Mouse (Mus musculus): Measurements from ENCODE around the gene Eif4ebp2. TPM values are rescaled to one million over a fixed set of nuclear protein-coding genes. Genes with fewer than 3 reads are reported as not detected.
A peak's percentile ranks its signal among the peaks of the same experiment; 100 is the strongest.
"Not testable (repeated sequence)": the region's sequence is repeated elsewhere in the genome, so short reads cannot be mapped to it uniquely, and the experiment has no call there.

Gene Eif4ebp2
- polyA plus RNA-seq, 1 experiment = 277 TPM

GRCm38 (mm10) chr10:61468900-61469299 lies 16.4 kb upstream of the Eif4ebp2 start:
- H3K27me3 ChIP-seq (ENCODE audit: control insufficient read depth, insufficient read depth, low read length) = no peaks in the 10 kb centered on the region
- no peak overlapping the region for H3K27ac ChIP-seq (ENCODE audit: control insufficient read depth, insufficient read depth, low read length)
- DNase-seq = no peak
- H3K4me3 ChIP-seq (ENCODE audit: control insufficient read depth, insufficient read depth, low read length) = no peak overlapping the region
- no peaks in the 10 kb centered on the region for H3K4me1 ChIP-seq (replicated peaks; ENCODE audit: control insufficient read depth, insufficient read depth, low read length)
- TF ChIP-seq CTCF (IDR thresholded peaks at IDR 0.05; ENCODE audit: borderline replicate concordance, control insufficient read depth, extremely low read depth, insufficient read depth, low read length, poor library complexity) (no peak), POLR2A (IDR thresholded peaks at IDR 0.05; ENCODE audit: control insufficient read depth, extremely low read depth, insufficient read depth, low read length, poor library complexity) (no peak)
- WGBS = 62% methylated on average over 7 of the region's 7 CpGs
- H3K36me3 ChIP-seq (ENCODE audit: control insufficient read depth, insufficient read depth, low read length) = no peaks in the 10 kb centered on the region

DNA sequence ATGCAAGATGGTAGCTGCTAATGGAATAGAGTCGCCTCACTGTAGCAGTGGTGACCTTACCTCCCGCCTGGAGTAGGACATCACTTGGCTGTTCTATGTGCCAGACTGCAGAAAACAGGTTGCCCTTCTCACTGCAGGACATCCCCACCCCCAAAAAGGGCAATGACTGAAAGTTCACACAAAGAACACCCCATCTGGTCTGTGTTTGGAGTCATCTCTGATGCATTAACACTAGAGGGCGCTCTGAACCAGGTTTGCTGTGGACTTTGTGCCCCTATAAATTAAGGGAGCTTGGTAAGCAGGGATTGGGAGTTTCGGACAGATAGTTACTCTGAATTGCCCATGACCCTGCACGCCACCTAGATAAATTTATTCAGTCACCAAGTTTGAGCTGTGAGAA lies 14.4 kb upstream of the Eif4ebp2 start:
- DNase-seq = no peak

DNA sequence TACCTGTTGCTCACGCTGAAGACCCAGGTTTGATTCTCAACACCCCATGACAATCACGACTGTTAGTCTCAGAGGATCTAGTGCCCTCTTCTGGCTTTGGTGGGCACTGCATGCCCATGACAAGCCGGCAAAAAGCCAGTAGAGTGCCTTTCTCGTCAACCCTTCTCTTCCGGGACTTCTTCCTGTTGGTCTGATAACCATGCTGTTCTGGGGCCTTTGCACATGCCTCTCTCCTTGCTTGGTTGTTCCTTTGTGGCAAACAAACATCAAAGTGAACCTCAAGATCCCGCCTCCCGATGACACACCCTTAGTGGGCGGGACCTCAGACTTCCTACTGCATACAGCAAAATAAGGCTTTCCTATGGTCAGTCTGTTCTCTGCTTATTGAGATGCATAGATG lies 13.8 kb upstream of the Eif4ebp2 start:
- no peaks in the 10 kb centered on the region for H3K36me3 ChIP-seq (ENCODE audit: control insufficient read depth, insufficient read depth, low read length)
- H3K4me1 ChIP-seq (replicated peaks; ENCODE audit: control insufficient read depth, insufficient read depth, low read length) = no peaks in the 10 kb centered on the region
- H3K27me3 ChIP-seq (ENCODE audit: control insufficient read depth, insufficient read depth, low read length) = no peaks in the 10 kb centered on the region
- H3K27ac ChIP-seq (ENCODE audit: control insufficient read depth, insufficient read depth, low read length) = no peak overlapping the region
- no peak for TF ChIP-seq CTCF (IDR thresholded peaks at IDR 0.05; ENCODE audit: borderline replicate concordance, control insufficient read depth, extremely low read depth, insufficient read depth, low read length, poor library complexity)
- no peak for TF ChIP-seq POLR2A (IDR thresholded peaks at IDR 0.05; ENCODE audit: control insufficient read depth, extremely low read depth, insufficient read depth, low read length, poor library complexity)
- WGBS = 69% methylated on average over 8 of the region's 8 CpGs
- no peak overlapping the region for H3K4me3 ChIP-seq (ENCODE audit: control insufficient read depth, insufficient read depth, low read length)
- DNase-seq = peak; percentile 44

More for the DNA sequence above, 14.4 kb upstream of the Eif4ebp2 start:
- H3K27ac ChIP-seq (ENCODE audit: control insufficient read depth, insufficient read depth, low read length) = no peak overlapping the region
- H3K4me3 ChIP-seq (ENCODE audit: control insufficient read depth, insufficient read depth, low read length) = no peak overlapping the region
- 27% methylated on average over 5 of the region's 5 CpGs for WGBS
- H3K27me3 ChIP-seq (ENCODE audit: control insufficient read depth, insufficient read depth, low read length) = no peaks in the 10 kb centered on the region
- no peak for TF ChIP-seq POLR2A (IDR thresholded peaks at IDR 0.05; ENCODE audit: control insufficient read depth, extremely low read depth, insufficient read depth, low read length, poor library complexity)
- TF ChIP-seq CTCF (IDR thresholded peaks at IDR 0.05; ENCODE audit: borderline replicate concordance, control insufficient read depth, extremely low read depth, insufficient read depth, low read length, poor library complexity) = no peak
- H3K36me3 ChIP-seq (ENCODE audit: control insufficient read depth, insufficient read depth, low read length) = no peaks in the 10 kb centered on the region
- no peaks in the 10 kb centered on the region for H3K4me1 ChIP-seq (replicated peaks; ENCODE audit: control insufficient read depth, insufficient read depth, low read length)

DNA sequence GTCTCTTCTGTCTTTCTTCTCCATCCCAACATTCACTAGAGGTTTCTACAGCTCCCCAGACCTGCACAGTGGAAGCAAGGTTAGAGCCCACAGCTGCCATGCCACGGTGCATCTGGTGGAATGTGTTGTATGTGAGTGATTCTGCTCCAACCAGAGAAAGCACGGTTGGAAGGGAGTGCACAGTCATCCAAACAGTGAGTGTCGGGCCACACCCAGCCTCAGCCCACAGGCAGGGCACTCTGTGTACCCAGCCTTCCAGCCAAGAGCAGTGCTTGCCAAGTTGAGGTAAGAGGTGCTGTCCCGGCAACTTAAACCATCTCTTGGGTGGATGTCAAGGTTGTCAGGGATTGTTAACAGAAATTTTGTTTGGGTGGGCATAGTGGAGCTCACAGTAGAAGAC lies 12.5 kb upstream of the Eif4ebp2 start:
- H3K36me3 ChIP-seq (ENCODE audit: control insufficient read depth, insufficient read depth, low read length) = no peaks in the 10 kb centered on the region
- DNase-seq = no peak
- no peaks in the 10 kb centered on the region for H3K4me1 ChIP-seq (replicated peaks; ENCODE audit: control insufficient read depth, insufficient read depth, low read length)
- H3K4me3 ChIP-seq (ENCODE audit: control insufficient read depth, insufficient read depth, low read length) = no peak overlapping the region
- no peak overlapping the region for H3K27ac ChIP-seq (ENCODE audit: control insufficient read depth, insufficient read depth, low read length)
- H3K27me3 ChIP-seq (ENCODE audit: control insufficient read depth, insufficient read depth, low read length) = no peaks in the 10 kb centered on the region
- 63% methylated on average over 4 of the region's 4 CpGs for WGBS
- TF ChIP-seq POLR2A (IDR thresholded peaks at IDR 0.05; ENCODE audit: control insufficient read depth, extremely low read depth, insufficient read depth, low read length, poor library complexity) (no peak), CTCF (IDR thresholded peaks at IDR 0.05; ENCODE audit: borderline replicate concordance, control insufficient read depth, extremely low read depth, insufficient read depth, low read length, poor library complexity) (no peak)

DNA sequence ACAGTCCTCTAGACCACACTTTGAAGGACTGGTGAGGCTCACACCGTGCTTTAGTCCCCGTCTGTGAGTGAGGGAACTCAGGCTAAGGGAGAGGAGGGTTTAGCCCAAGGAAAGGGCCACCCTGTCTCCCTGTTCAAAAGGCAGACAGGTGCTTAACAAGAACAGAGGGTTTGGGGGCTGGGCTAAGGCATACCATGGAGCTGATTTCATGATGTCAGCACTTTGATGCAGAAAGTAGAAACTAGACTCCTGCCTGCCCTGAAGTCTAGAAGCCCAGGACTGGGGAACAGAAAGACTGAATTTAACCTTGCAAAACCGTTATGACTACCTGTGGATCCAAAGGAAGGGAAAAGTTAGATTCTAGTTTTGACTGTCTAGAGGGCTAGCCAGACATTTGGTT lies 4.7 kb upstream of the Eif4ebp2 start:
- Histone ChIP-seq H3K36me3 (ENCODE audit: control insufficient read depth, insufficient read depth, low read length) (no peaks in the 10 kb centered on the region), H3K4me1 (replicated peaks; ENCODE audit: control insufficient read depth, insufficient read depth, low read length) (no peaks in the 10 kb centered on the region), H3K27me3 (ENCODE audit: control insufficient read depth, insufficient read depth, low read length) (no peaks in the 10 kb centered on the region), H3K27ac (ENCODE audit: control insufficient read depth, insufficient read depth, low read length) (no peak overlapping the region), H3K4me3 (ENCODE audit: control insufficient read depth, insufficient read depth, low read length) (no peak overlapping the region)
- no peak for DNase-seq
- WGBS = 85% methylated on average over 3 of the region's 3 CpGs
- no peak for TF ChIP-seq POLR2A (IDR thresholded peaks at IDR 0.05; ENCODE audit: control insufficient read depth, extremely low read depth, insufficient read depth, low read length, poor library complexity)
- TF ChIP-seq CTCF (IDR thresholded peaks at IDR 0.05; ENCODE audit: borderline replicate concordance, control insufficient read depth, extremely low read depth, insufficient read depth, low read length, poor library complexity) = no peak

DNA sequence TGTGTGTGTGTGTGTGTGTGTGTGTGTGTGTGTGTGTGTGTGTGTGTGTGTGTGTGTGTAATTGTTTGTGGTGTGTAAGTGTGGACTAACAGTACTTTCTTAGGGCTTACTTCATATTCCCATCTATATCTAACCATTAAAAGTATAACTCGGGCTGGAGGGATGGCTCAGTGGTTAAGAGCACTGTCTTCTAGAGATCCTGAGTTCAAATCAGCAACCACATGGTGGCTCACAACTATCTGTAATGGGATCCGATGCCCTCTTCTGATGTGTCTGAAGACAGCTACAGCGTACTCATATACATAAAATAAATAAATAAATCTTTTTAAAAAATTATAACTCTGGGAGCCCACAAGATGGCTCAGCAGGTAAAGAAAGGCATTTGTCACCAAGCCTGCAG lies 710 bp upstream of the Eif4ebp2 start:
- H3K4me1 ChIP-seq (replicated peaks; ENCODE audit: control insufficient read depth, insufficient read depth, low read length) = peaks cover 15% of the 10 kb centered on the region
- WGBS = 57% methylated on average over 3 of the region's 3 CpGs
- not testable (repeated sequence) for H3K27me3 ChIP-seq (ENCODE audit: control insufficient read depth, insufficient read depth, low read length); H3K36me3 ChIP-seq (ENCODE audit: control insufficient read depth, insufficient read depth, low read length); DNase-seq; H3K27ac ChIP-seq (ENCODE audit: control insufficient read depth, insufficient read depth, low read length); H3K4me3 ChIP-seq (ENCODE audit: control insufficient read depth, insufficient read depth, low read length)

DNA sequence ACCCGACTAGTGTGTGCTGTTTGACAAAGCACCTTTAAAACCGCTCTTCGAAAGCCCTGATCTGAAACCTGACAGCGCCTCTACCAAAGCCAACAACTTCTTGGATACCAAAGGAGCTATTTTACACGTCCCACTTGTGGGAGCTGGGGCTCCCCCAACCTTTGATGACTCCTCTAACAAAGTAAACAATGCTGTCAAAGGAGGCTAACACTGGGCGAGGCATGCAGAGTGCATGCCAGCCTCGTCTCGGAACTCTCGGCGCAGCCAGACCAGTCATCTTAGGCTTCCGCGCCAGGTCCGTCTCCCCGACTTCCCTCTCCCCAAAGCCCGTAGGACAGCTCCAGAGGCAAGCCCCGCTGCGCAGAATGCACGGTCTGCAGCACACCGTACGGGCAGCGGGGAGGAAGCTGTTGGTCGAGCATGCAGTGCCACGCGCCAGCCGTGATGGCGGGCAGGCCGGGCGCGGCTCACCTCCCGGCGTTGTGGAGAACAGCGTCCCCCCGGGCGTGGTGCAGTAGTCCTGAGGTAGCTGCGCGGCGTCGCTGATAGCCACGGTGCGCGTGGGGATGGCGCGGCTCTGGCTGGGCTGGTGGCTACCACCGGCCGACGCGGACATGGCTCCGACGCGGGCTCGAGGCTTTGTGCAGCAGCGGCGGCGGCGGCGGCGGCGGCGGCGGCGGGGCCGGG lies 387 bp downstream of the Eif4ebp2 start:
- DNase-seq = peak; percentile 51
- WGBS = under 1% methylated on average over 62 of the region's 62 CpGs
- peak overlapping the region; percentile 81 for H3K27ac ChIP-seq (ENCODE audit: control insufficient read depth, insufficient read depth, low read length)
- H3K4me3 ChIP-seq (ENCODE audit: control insufficient read depth, insufficient read depth, low read length) = peak overlapping the region; percentile 92
- peaks cover 18% of the 10 kb centered on the region for H3K4me1 ChIP-seq (replicated peaks; ENCODE audit: control insufficient read depth, insufficient read depth, low read length)
- no peak for TF ChIP-seq CTCF (IDR thresholded peaks at IDR 0.05; ENCODE audit: borderline replicate concordance, control insufficient read depth, extremely low read depth, insufficient read depth, low read length, poor library complexity)
- no peak for TF ChIP-seq POLR2A (IDR thresholded peaks at IDR 0.05; ENCODE audit: control insufficient read depth, extremely low read depth, insufficient read depth, low read length, poor library complexity)
- H3K36me3 ChIP-seq (ENCODE audit: control insufficient read depth, insufficient read depth, low read length) = no peaks in the 10 kb centered on the region
- H3K27me3 ChIP-seq (ENCODE audit: control insufficient read depth, insufficient read depth, low read length) = no peaks in the 10 kb centered on the region
